Mouse (Mus musculus) midbrain, postnatal 0 days (tissue): ENCODE data around the gene Crnkl1. TPM values are rescaled to one million over a fixed set of nuclear protein-coding genes. Genes with fewer than 3 reads are reported as not detected.
A peak's percentile ranks its signal among the peaks of the same experiment; 100 is the strongest.
"Not testable (repeated sequence)": the region's sequence is repeated elsewhere in the genome, so short reads cannot be mapped to it uniquely, and the experiment has no call there.

Experiments
- ATAC-seq: fragments of 200-750 bp; cut with Nextera tagmentation; 2 replicates; pipeline ENCODE4 v1.8.0; 2017; ENCODE audit warnings: moderate number of reproducible peaks, mild to moderate bottlenecking, moderate TSS enrichment, moderate library complexity; ENCODE audit not compliant: low FRiP score
- DNase-seq: peaks from one replicate; pipeline ENCODE4 v3.0.0-alpha.2; 2015; ENCODE audit warnings: low spot score
- H3K27ac ChIP-seq: fragments of 300-500 bp; sonication (generic); 2 replicates; pipeline ENCODE4 v1.5.1; 2014; ENCODE audit warnings: low read depth, mild to moderate bottlenecking, low read length, mixed read lengths
- H3K27me3 ChIP-seq: fragments of 300-500 bp; sonication (generic); 2 replicates; pipeline ENCODE4 v1.6.1; 2014; ENCODE audit warnings: low read length, control low read depth, mixed read lengths; ENCODE audit not compliant: insufficient read depth
- H3K36me3 ChIP-seq: fragments of 300-500 bp; sonication (generic); 2 replicates; pipeline ENCODE4 v1.6.1; 2014; ENCODE audit warnings: low read length, control low read depth, mixed read lengths; ENCODE audit not compliant: insufficient read depth
- H3K4me1 ChIP-seq: fragments of 300-500 bp; sonication (generic); 2 replicates; pipeline ENCODE4 v1.6.1; 2014; ENCODE audit warnings: mild to moderate bottlenecking, control low read depth, antibody characterized with exemption, low read length, mixed read lengths; ENCODE audit not compliant: insufficient read depth
- H3K4me2 ChIP-seq: fragments of 300-500 bp; sonication (generic); 2 replicates; pipeline ENCODE4 v1.6.1; 2014; ENCODE audit warnings: low read depth, mild to moderate bottlenecking, low read length, mixed read lengths; ENCODE audit not compliant: poor library complexity, severe bottlenecking
- H3K4me3 ChIP-seq: fragments of 300-500 bp; sonication (generic); 2 replicates; pipeline ENCODE4 v1.5.1; 2014; ENCODE audit warnings: low read depth, mild to moderate bottlenecking, low read length, moderate library complexity
- H3K9ac ChIP-seq: fragments of 300-500 bp; sonication (generic); replicated peaks from 2 replicates; pipeline ENCODE4 v1.6.1; 2014; ENCODE audit warnings: mild to moderate bottlenecking, low read length, moderate library complexity, mixed read lengths; ENCODE audit not compliant: poor library complexity, severe bottlenecking
- H3K9me3 ChIP-seq: fragments of 300-500 bp; sonication (generic); 2 replicates; pipeline ENCODE4 v1.6.1; 2016; ENCODE audit warnings: low read length, control low read depth
- CTCF ChIP-seq: IDR thresholded peaks from 2 replicates; pipeline ENCODE4 v1.5.1; 2016; ENCODE audit warnings: antibody characterized with exemption, mild to moderate bottlenecking
- WGBS: fragments of 180-500 bp; shearing (Covaris S2); extraction: QIAGEN DNeasy Blood & Tissue Kit; methylation state at CpG from one replicate; pipeline ENCODE4 v1.1.7; 2014; 5-methylcytosine and 5-hydroxymethylcytosine counted together
- polyA plus RNA-seq: library from polyadenylated mRNA; unstranded; fragments of >200 nt; fragmentation: Nextera tagmentation; extraction: Ambion mirVana; gene quantifications from 2 replicates; pipeline ENCODE4 v1.2.1, GENCODE M21; 2015
- total RNA-seq: library from RNA; depleted of rRNA; stranded (reverse); fragments of >200 nt; gene quantifications from 2 replicates; pipeline ENCODE4 v1.2.3, GENCODE M21; 2014

Crnkl1 gene
- total and polyA plus RNA-seq, 2 experiments from 2014 or later, result 15.5 to 16.2 TPM

DNA sequence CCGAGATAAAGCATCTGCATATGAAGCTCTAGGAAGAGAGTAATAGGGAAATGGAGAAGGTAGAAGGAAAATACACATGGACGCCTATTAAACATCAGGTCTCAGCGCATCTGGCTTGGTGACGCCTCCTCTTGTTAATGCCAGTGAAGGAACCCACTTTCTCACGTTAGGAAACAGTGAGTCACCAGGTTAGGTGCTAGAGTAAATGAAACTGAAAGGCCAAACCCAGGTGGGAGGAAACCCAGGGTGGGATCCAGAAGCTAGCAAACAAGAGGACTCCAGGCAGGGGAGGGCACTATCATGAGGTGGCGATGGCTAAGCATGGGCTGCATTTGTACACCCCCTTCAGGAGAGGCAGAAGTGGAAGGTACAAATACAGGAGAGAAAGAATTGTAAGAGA, 29.7 kb downstream of the Crnkl1 start:
- Histone ChIP-seq H3K27me3 (no peaks in the 10 kb centered on the region), H3K4me1 (peaks cover 10% of the 10 kb centered on the region), H3K4me3 (no peak overlapping the region), H3K9me3 (no peaks in the 10 kb centered on the region), H3K9ac (no peak overlapping the region), H3K36me3 (no peaks in the 10 kb centered on the region), H3K4me2 (no peak overlapping the region), H3K27ac (no peak overlapping the region)
- TF ChIP-seq CTCF, result no peak
- DNase-seq, result no peak
- WGBS, result 87% methylated on average over 6 of the region's 6 CpGs
- ATAC-seq, result no peak

DNA sequence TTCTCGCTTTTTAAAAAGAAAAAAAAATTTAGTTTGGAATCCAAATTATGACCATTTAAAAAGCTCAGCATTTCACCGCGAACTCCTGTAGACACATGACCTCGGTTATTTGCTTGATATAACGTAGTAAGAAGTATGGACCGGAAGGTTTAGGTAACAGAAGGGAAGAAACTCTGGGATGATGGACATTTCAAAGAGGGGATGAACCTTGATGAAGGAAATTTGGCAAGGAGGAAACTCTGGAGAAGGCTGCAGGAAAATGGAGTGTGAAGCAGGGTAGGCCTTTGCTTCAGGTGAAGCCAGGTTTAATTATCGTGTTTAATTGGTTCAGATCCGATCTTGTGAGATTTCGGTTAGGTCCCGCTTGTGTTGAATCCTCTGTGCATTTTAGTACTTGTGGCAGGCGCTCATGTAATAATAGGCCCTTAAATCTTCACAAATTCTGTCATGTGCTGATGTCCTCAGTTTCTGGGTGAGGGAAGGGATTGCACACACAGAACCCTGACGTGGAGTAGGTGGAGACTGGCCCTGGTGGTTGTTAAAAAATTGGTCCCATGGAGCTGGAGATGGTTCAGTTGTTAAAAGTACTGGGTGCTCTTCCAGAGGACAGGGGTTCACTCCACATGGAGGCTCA, 30.7 kb downstream of the Crnkl1 start:
- H3K4me1 ChIP-seq, result peaks cover 10% of the 10 kb centered on the region
- H3K9ac ChIP-seq, result peak overlapping the region; percentile 92
- no peaks in the 10 kb centered on the region for H3K27me3 ChIP-seq
- ATAC-seq, result no peak
- WGBS, result 36% methylated on average over 12 of the region's 12 CpGs
- no peaks in the 10 kb centered on the region for H3K9me3 ChIP-seq
- no peak for TF ChIP-seq CTCF
- DNase-seq, result no peak
- peak overlapping the region; percentile 69 for H3K4me2 ChIP-seq
- H3K36me3 ChIP-seq, result no peaks in the 10 kb centered on the region
- H3K27ac ChIP-seq, result no peak overlapping the region
- peak overlapping the region; percentile 95 for H3K4me3 ChIP-seq

DNA sequence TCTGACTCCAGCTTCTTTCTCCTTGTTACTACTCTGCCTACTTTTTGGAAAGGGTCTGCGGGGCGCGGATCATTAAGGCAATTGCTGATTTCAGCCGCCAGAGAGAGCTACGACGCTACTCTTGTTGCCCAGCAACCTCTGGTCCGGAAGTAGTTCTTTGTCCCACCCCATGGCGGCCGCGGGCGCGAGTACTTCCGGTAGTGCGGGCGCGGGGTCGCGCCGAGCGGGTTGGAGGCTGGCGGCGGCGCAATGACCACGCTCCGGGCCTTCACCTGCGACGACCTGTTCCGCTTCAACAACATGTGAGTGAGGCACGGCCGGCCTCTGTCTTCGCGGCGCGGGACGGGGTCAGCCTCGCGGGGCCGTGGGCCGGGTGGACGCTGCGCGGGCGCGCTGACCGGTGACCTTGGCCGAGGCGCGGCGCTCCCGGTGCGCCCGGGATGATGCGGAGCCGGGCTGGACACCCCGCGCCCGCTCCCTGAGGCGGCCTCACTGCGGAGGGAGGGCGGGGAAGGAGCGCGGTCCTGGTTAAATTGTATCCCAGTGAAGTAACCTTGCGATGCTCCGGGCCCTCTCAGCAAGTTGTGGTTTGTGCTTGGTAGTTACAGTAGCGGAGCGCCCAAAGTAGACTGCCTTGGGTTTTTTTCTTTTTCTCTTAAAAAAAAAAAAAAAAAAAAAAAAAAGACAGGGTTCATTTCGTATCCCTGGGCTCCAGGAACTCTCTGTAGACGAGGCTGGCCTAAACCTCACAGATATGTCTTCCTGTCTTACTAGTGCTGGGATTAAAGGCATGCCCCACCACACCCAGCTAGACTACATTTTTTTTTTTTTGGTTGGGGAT, 31.5 kb downstream of the Crnkl1 start:
- peak overlapping the region; percentile 92 for H3K9ac ChIP-seq
- H3K4me1 ChIP-seq, result peaks cover 10% of the 10 kb centered on the region
- H3K27me3 ChIP-seq, result no peaks in the 10 kb centered on the region
- no peaks in the 10 kb centered on the region for H3K9me3 ChIP-seq
- ATAC-seq (peak; percentile 96), DNase-seq (peak; percentile 96)
- peak overlapping the region; percentile 95 for H3K4me3 ChIP-seq
- H3K36me3 ChIP-seq, result no peaks in the 10 kb centered on the region
- TF ChIP-seq CTCF, result peak; percentile 80
- H3K27ac ChIP-seq, result peak overlapping the region; percentile 78
- H3K4me2 ChIP-seq, result peak overlapping the region; percentile 69
- WGBS, result under 1% methylated on average over 65 of the region's 68 CpGs

DNA sequence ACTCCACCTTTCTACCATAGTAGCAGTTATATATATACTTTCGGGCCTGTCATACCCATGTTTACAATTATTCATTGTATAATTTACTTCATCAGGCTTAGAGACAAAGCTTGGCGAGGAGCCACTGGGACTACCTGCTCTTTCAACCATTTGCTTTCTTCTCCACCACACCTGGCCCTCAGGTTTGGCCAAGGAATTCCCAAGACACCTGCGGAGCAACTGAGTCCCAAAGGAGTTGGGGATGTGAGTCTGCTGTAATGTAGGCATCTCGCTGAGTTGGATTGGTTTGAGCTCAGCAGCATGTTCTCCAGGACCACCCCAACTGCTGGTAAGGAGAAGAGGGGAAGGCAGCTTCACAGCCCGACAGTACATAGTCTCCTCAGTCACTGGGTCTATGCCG, 33.0 kb downstream of the Crnkl1 start, which contains the start of gene Naa20:
TSS of gene Naa20 (plus strand) at position 239 of the 400 bp plus-strand sequence.
- 89% methylated on average over 6 of the region's 6 CpGs for WGBS
- Histone ChIP-seq H3K36me3 (no peaks in the 10 kb centered on the region), H3K27me3 (no peaks in the 10 kb centered on the region), H3K4me2 (peak within 1 kb of the TSS; percentile 69), H3K4me3 (peak within 1 kb of the TSS; percentile 95), H3K9me3 (no peaks in the 10 kb centered on the region), H3K9ac (no peak within 1 kb of the TSS), H3K4me1 (peaks cover 10% of the 10 kb centered on the region), H3K27ac (no peak within 1 kb of the TSS)
- ATAC-seq (no peak), DNase-seq (no peak)
- no peak for TF ChIP-seq CTCF

DNA sequence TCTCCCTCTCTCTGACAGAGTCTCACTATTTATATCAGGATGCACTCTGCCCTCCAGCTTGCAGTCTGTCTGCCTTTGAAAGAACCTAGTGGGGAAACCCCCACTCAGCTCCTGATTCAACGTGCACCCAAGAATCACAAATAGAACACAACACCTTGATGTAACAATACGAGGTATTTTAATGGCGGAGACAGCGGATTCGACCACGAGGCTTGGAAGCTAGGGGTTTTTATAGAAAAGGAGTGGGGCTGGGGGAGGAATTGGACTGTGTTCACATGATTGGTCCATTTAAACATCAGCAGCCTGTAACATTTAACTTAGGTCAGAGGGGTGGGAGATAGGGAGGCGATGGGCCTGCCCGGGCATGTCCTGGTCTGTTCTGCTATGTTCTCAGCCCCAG, 34.5 kb downstream of the Crnkl1 start:
- not testable (repeated sequence) for DNase-seq, H3K4me1 ChIP-seq, H3K9me3 ChIP-seq, ATAC-seq, H3K36me3 ChIP-seq, H3K4me2 ChIP-seq, H3K4me3 ChIP-seq, H3K9ac ChIP-seq, H3K27me3 ChIP-seq, H3K27ac ChIP-seq
- 85% methylated on average over 7 of the region's 8 CpGs for WGBS

DNA sequence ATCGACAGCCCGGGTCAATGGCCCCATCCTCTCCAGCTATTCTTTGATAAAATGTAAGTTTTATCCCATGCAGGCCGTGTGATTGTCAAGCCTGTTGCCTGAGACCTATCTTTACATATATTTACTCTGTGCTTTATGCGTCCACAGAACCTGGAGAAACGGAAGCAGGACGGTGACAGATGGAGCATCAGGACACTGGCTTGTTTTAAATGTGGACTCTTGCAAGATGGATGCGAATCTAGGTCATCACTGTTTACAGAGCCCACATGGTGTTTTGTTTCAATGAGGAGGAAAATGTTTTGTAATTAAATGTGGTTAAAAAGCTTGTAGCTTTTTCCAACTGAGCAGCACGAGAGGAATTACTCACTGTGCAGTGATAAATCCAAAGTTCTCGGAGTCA, 36.7 kb downstream of the Crnkl1 start:
- no peak for ATAC-seq
- DNase-seq, result no peak
- no peak overlapping the region for H3K4me2 ChIP-seq
- H3K27ac ChIP-seq, result no peak overlapping the region
- no peaks in the 10 kb centered on the region for H3K27me3 ChIP-seq
- H3K4me1 ChIP-seq, result no peaks in the 10 kb centered on the region
- WGBS, result 80% methylated on average over 9 of the region's 9 CpGs
- no peak overlapping the region for H3K4me3 ChIP-seq
- no peak overlapping the region for H3K9ac ChIP-seq
- no peaks in the 10 kb centered on the region for H3K36me3 ChIP-seq
- no peak for TF ChIP-seq CTCF
- no peaks in the 10 kb centered on the region for H3K9me3 ChIP-seq
